Mouse (Mus musculus) ovary, postnatal 10 days (tissue): Measurements from ENCODE around the gene Arhgef3.

Experiments
- DNase-seq: peaks from one replicate; pipeline ENCODE4 v3.0.0; 2022; ENCODE audit warnings: low spot score

Gene Arhgef3

GRCm38 (mm10) chr14:27411492-27411891, 296.8 kb downstream of the Arhgef3 start:
- no peak for DNase-seq

DNA sequence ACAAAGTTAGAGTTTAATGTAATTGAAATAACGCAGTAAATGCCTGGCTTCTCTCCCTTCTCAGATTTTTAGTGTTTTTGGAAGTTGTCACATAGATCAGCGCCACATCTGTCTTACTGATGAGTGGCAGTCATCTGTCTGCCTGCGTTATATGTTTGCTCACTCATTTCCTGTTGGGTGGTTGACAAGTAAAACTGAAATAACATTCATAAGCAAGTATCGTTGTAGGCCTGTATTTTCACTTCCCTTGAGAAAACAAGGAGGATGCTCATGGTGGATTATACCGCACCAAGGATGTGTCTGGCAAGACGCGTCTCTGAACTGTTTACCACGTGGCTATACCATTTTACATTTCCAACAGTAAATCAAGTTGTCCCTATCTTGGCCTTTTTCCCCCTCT, 298.0 kb downstream of the Arhgef3 start:
- no peak for DNase-seq

DNA sequence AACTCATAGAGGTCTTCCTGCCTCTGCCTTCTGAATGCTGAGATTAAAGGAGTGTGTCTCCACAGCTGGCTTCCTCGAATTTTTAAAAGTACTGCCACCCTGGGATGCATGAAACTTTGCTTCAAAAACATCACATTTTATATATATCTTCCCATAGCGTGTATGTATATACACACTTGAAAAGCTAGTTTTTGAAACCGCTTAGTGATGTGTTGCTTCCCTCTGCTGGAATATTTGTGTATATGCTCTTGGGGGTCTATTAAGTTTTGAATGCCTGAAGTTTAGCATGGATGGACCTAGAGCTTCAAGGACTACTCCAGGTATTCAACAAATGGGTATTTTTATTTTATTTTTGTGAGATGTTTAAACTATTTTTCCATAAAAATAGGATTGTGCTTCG, 299.3 kb downstream of the Arhgef3 start:
- DNase-seq = no peak

DNA sequence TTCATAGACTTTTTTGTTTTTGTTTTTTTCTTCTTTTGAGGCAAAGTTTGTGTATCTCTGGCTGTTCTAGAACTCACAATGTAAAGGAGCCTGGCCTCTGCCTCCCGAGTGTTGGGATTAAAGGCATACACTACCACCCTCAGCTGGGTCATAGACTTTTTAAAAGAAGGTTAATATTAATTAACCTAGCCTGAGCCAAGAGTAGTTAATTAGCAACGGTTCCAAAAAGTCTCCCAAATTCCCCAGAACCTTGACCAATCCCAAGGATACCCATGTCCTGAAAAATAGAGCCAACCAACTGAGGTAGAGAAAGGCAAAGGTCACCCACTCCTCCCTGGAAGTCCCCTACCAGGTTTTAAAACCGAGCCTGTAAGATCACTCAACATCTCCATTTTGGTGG, 306.1 kb downstream of the Arhgef3 start:
- DNase-seq = no peak

DNA sequence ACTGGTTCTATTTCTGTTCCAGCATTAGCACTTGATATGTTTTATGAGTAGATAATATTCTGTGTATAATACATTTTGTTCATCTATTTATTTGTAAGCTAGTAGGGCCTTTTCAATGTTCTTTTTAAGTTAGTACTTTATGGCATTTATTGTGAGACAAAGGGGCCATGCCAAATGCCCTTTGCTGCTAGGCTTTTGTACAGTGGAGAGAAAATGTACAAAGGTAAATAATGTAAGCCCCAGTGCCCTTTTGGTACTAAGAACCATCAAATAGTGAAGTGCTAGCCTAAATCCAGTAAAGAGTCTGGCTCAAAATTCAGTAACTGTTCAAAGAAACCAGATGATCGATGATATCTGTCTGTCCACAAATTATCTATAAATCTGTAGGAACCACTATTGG, 307.6 kb downstream of the Arhgef3 start:
- DNase-seq = no peak

GRCm38 (mm10) chr14:27428573-27428972, 313.9 kb downstream of the Arhgef3 start, which contains the start of gene Fam208a:
TSS of gene Fam208a (plus strand) at chr14:27428834.
- peak; percentile 81 for DNase-seq

DNA sequence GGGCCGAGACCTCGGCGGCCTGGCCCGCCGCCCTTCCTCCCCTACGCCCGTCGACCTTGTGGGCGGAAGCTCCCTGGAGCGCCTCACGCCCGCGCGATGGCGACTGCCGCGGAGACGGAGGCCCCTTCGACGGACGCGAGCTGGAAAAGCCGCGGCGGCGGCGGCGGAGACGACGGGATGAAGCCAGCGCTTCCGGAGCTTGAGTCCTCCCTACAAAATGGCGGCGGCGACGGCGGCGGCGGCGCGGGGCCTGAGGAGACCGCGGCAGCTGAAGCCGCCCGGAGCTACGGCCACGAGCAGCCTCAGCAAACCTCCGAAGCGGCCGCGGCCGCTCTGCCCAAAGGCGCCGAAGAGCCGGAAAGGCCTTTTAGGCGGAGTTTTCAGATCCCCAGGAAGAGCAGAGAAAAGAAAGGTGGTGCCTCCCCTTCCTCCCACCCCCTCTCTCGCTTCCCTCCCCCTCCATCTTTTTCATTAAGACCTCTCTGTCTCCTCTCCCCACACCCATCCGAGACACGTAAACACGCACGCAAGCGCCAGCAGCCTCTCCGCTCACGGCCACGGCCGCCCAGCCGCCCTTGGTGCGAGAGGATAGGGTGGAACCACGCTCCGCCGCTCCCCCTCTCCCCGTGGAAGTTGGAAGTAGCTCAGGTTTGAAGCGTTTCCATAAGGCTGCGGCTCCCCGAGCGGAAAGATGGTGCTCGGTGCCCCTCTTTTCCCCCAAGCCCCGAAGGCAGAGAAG, 314.4 kb downstream of the Arhgef3 start:
- DNase-seq = peak; percentile 64

GRCm38 (mm10) chr14:27430280-27430679, 315.6 kb downstream of the Arhgef3 start:
- DNase-seq = no peak

- DNase-seq = no peak
Observed at GRCm38 (mm10) chr14:27432064-27432463, 317.4 kb downstream of the Arhgef3 start.

- no peak for DNase-seq
Observed at GRCm38 (mm10) chr14:27436116-27436515, 321.4 kb downstream of the Arhgef3 start.

DNA sequence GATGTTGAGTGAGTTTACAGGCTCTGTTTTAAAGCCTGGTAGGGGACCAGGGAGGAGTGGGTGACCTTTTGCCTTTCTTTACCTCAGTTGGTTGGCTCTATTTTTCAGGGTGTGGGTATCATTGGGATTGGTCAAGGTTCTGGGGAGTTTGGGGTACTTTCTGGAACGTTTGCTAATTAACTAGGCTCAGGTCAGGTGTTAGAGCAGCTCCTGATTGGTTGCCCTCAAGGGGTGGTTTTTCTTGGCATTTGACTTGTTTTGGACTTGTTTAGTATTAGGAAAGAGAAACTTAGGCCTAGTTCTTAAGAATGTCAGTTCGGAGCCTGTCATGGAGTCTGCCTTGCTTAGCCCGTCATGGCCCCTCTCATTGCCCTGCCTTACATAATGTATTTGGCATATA, 322.1 kb downstream of the Arhgef3 start:
- no peak for DNase-seq

GRCm38 (mm10) chr14:27440921-27441320, 326.2 kb downstream of the Arhgef3 start:
- DNase-seq = no peak

- no peak for DNase-seq
Observed at GRCm38 (mm10) chr14:27444851-27445281, 330.2 kb downstream of the Arhgef3 start.

GRCm38 (mm10) chr14:27446963-27447362, 332.3 kb downstream of the Arhgef3 start:
- DNase-seq = no peak
